19 mouse cellular contexts compared by ENCODE assay signal in genomic region chr11:54187826-54188225, GRCm38 (mm10).
"Had no signal": no experiment of that assay in that cellular context is flagged by ENCODE, and none has a peak within 500 bp of the region (broad histone marks: within the 10 kb centered on the region; RNA-seq: fewer than 3 reads in every experiment).

No protein-coding gene starts in this region.

- H3K4me3 ChIP-seq: midbrain, embryonic 10.5 days; midbrain, embryonic 12.5 days; myocyte; neural tube, embryonic 13.5 days; neural tube, embryonic 15.5 days had no signal

- H3K9me3 ChIP-seq: midbrain, embryonic 10.5 days; neural tube, embryonic 13.5 days; neural tube, embryonic 15.5 days had no signal

- H3K27ac ChIP-seq: midbrain, embryonic 10.5 days; midbrain, embryonic 12.5 days; neural tube, embryonic 13.5 days; neural tube, embryonic 15.5 days had no signal

- DNase-seq: lung, adult 18-20 months; lung, embryonic 14.5 days; lung, postnatal 10 days; lung, postnatal 4 days; midbrain, embryonic 14.5 days; retina, postnatal 1 day; right cerebral cortex, adult 18-20 months; right cerebral cortex, postnatal 25 days; right cerebral cortex, postnatal 4 days; spleen, adult 18-20 months; thymus, adult 18-20 months; thymus, postnatal 14 days; thymus, postnatal 4 days had no signal

- H3K36me3 ChIP-seq: midbrain, embryonic 10.5 days; midbrain, embryonic 12.5 days; neural tube, embryonic 13.5 days; neural tube, embryonic 15.5 days had no signal

- H3K9ac ChIP-seq: lung, embryonic 14.5 days; midbrain, embryonic 12.5 days; neural tube, embryonic 13.5 days; neural tube, embryonic 15.5 days had no signal

- H3K27me3 ChIP-seq: midbrain, embryonic 12.5 days; neural tube, embryonic 13.5 days; neural tube, embryonic 15.5 days had no signal

- ATAC-seq: midbrain, embryonic 16.5 days had no signal

- H3K4me1 ChIP-seq: midbrain, embryonic 10.5 days; midbrain, embryonic 12.5 days; neural tube, embryonic 13.5 days; neural tube, embryonic 15.5 days had no signal

- H3K4me2 ChIP-seq: lung, embryonic 14.5 days; midbrain, embryonic 12.5 days; neural tube, embryonic 13.5 days; neural tube, embryonic 15.5 days had no signal
